Mouse (Mus musculus): Measurements from ENCODE around the gene Phb2.

DNA sequence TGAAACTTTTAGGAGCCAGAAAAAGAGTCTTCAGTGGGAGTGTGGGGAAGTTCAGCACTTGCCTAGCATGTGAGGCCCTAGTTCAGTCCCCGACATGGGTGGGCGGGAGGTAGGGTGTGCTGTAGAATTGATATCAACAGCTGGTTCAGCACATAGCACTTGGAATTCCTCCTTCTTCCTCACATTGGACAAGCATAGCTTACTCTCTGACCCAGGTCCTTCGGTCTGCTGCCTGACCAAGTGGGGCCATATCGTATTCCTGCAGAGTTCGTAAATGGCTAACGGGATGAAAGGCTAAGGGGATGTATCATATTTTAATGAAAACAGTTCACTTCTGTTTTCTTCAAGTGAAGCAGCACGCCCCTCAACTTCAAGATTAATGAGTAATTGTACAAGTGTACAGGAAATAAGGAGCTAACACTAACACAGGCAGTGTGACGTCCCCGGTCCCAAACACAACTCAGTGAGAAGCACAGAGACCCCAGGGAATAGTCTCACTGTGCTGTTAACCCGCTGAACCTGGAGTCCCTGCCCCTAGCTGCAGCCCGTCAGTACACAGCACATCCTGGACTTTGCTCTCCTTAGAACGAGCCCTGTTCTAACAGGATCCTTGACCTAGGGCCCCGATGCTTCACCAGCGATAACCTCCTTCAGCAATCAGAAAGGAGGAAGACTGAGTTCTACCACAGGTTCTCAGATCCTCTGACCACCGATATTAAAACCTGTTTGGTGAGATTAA lies 18.7 kb upstream of the Phb2 start:
- TF ChIP-seq CTCF (IDR thresholded peaks at IDR 0.05; ENCODE audit: borderline replicate concordance, insufficient read depth, low read depth, low read length) = no peak
- no peak for TF ChIP-seq POLR2A (IDR thresholded peaks at IDR 0.05; ENCODE audit: borderline replicate concordance, insufficient read depth, low read length)

All from cerebellum, adult 2 months (tissue).